Mouse (Mus musculus): ENCODE data around the gene Foxp4. TPM values are rescaled to one million over a fixed set of nuclear protein-coding genes. Genes with fewer than 3 reads are reported as not detected.

Foxp4 gene
- total and polyA plus RNA-seq, 3 experiments, result 0.93 to 54.1 (median 21.6) TPM

- DNase-seq (ENCODE audit: low spot score) (no peak), ATAC-seq (ENCODE audit: extremely low read depth, insufficient number of reproducible peaks, low FRiP score, poor library complexity, severe bottlenecking) (no peak)
- no peaks in the 10 kb centered on the region for H3K4me1 ChIP-seq (ENCODE audit: insufficient read depth, low read depth, low read length)
- H3K36me3 ChIP-seq (replicated peaks), result no peaks in the 10 kb centered on the region
- H3K4me3 ChIP-seq (ENCODE audit: low read depth, low read length), result no peak overlapping the region
- H3K9me3 ChIP-seq (replicated peaks), result peaks cover 23% of the 10 kb centered on the region
- H3K27me3 ChIP-seq (ENCODE audit: insufficient read depth, low read length), result no peaks in the 10 kb centered on the region
- TF ChIP-seq GATA1 (IDR thresholded peaks at IDR 0.05; ENCODE audit: borderline replicate concordance, low read length), result no peak
- TF ChIP-seq POLR2AphosphoS5 (IDR thresholded peaks at IDR 0.05; ENCODE audit: insufficient replicate concordance, low read depth, low read length), result no peak
Observed at GRCm38 (mm10) chr17:47955054-47955741, 30.8 kb upstream of the Foxp4 start.

- DNase-seq (ENCODE audit: low spot score) (no peak), ATAC-seq (ENCODE audit: extremely low read depth, insufficient number of reproducible peaks, low FRiP score, poor library complexity, severe bottlenecking) (no peak)
- TF ChIP-seq GATA2 (IDR thresholded peaks at IDR 0.05; ENCODE audit: borderline replicate concordance, low read depth, low read length) (no peak), GATA1 (IDR thresholded peaks at IDR 0.05; ENCODE audit: borderline replicate concordance, low read length) (no peak), POLR2AphosphoS5 (IDR thresholded peaks at IDR 0.05; ENCODE audit: insufficient replicate concordance, low read depth, low read length) (no peak), CTCF (IDR thresholded peaks at IDR 0.05; ENCODE audit: low read depth, low read length) (no peak), TAL1 (conservative IDR thresholded peaks at IDR 0.05; ENCODE audit: low read depth, low read length) (no peak)
- Histone ChIP-seq H3K27me3 (ENCODE audit: insufficient read depth, low read length) (no peaks in the 10 kb centered on the region), H3K4me1 (ENCODE audit: insufficient read depth, low read depth, low read length) (no peaks in the 10 kb centered on the region), H3K4me3 (ENCODE audit: low read depth, low read length) (no peak overlapping the region), H3K9me3 (replicated peaks) (peaks cover 23% of the 10 kb centered on the region), H3K36me3 (replicated peaks) (no peaks in the 10 kb centered on the region)
Observed at GRCm38 (mm10) chr17:47953231-47953630, 28.8 kb upstream of the Foxp4 start.

- Histone ChIP-seq H3K4me3 (ENCODE audit: low read depth, low read length) (no peak overlapping the region), H3K36me3 (replicated peaks) (no peaks in the 10 kb centered on the region), H3K9me3 (replicated peaks) (peaks cover 23% of the 10 kb centered on the region), H3K27me3 (ENCODE audit: insufficient read depth, low read length) (no peaks in the 10 kb centered on the region), H3K4me1 (ENCODE audit: insufficient read depth, low read depth, low read length) (no peaks in the 10 kb centered on the region)
- TF ChIP-seq POLR2AphosphoS5 (IDR thresholded peaks at IDR 0.05; ENCODE audit: insufficient replicate concordance, low read depth, low read length) (no peak), CTCF (IDR thresholded peaks at IDR 0.05; ENCODE audit: low read depth, low read length) (no peak), GATA2 (IDR thresholded peaks at IDR 0.05; ENCODE audit: borderline replicate concordance, low read depth, low read length) (no peak), GATA1 (IDR thresholded peaks at IDR 0.05; ENCODE audit: borderline replicate concordance, low read length) (no peak), TAL1 (conservative IDR thresholded peaks at IDR 0.05; ENCODE audit: low read depth, low read length) (no peak)
- no peak for ATAC-seq (ENCODE audit: extremely low read depth, insufficient number of reproducible peaks, low FRiP score, poor library complexity, severe bottlenecking)
- no peak for DNase-seq (ENCODE audit: low spot score)
Observed at GRCm38 (mm10) chr17:47952368-47953081, 28.1 kb upstream of the Foxp4 start.

- Histone ChIP-seq H3K36me3 (replicated peaks) (no peaks in the 10 kb centered on the region), H3K4me1 (ENCODE audit: insufficient read depth, low read depth, low read length) (no peaks in the 10 kb centered on the region), H3K9me3 (replicated peaks) (peaks cover 27% of the 10 kb centered on the region), H3K4me3 (ENCODE audit: low read depth, low read length) (no peak overlapping the region), H3K27me3 (ENCODE audit: insufficient read depth, low read length) (peaks cover 3% of the 10 kb centered on the region; the same call in 1 of the 2 replicates)
- TF ChIP-seq CTCF (IDR thresholded peaks at IDR 0.05; ENCODE audit: low read depth, low read length), result no peak
- no peak for TF ChIP-seq TAL1 (conservative IDR thresholded peaks at IDR 0.05; ENCODE audit: low read depth, low read length)
- TF ChIP-seq GATA2 (IDR thresholded peaks at IDR 0.05; ENCODE audit: borderline replicate concordance, low read depth, low read length), result no peak
- no peak for TF ChIP-seq GATA1 (IDR thresholded peaks at IDR 0.05; ENCODE audit: borderline replicate concordance, low read length)
- DNase-seq (ENCODE audit: low spot score) (no peak), ATAC-seq (ENCODE audit: extremely low read depth, insufficient number of reproducible peaks, low FRiP score, poor library complexity, severe bottlenecking) (no peak)
Observed at GRCm38 (mm10) chr17:47951452-47951851, 27.0 kb upstream of the Foxp4 start.

GRCm38 (mm10) chr17:47950831-47951230 is 26.4 kb upstream of the Foxp4 start:
- peaks cover 27% of the 10 kb centered on the region for H3K9me3 ChIP-seq (replicated peaks)
- TF ChIP-seq TAL1 (conservative IDR thresholded peaks at IDR 0.05; ENCODE audit: low read depth, low read length) (no peak), GATA2 (IDR thresholded peaks at IDR 0.05; ENCODE audit: borderline replicate concordance, low read depth, low read length) (no peak), GATA1 (IDR thresholded peaks at IDR 0.05; ENCODE audit: borderline replicate concordance, low read length) (no peak), POLR2AphosphoS5 (IDR thresholded peaks at IDR 0.05; ENCODE audit: insufficient replicate concordance, low read depth, low read length) (no peak), CTCF (IDR thresholded peaks at IDR 0.05; ENCODE audit: low read depth, low read length) (no peak)
- ATAC-seq (ENCODE audit: extremely low read depth, insufficient number of reproducible peaks, low FRiP score, poor library complexity, severe bottlenecking), result no peak
- no peak overlapping the region for H3K4me3 ChIP-seq (ENCODE audit: low read depth, low read length)
- DNase-seq (ENCODE audit: low spot score), result no peak
- H3K36me3 ChIP-seq (replicated peaks), result no peaks in the 10 kb centered on the region
- H3K27me3 ChIP-seq (ENCODE audit: insufficient read depth, low read length), result peaks cover 3% of the 10 kb centered on the region; the same call in 1 of the 2 replicates
- H3K4me1 ChIP-seq (ENCODE audit: insufficient read depth, low read depth, low read length), result no peaks in the 10 kb centered on the region

GRCm38 (mm10) chr17:47949441-47949840 is 25.0 kb upstream of the Foxp4 start:
- H3K36me3 ChIP-seq (replicated peaks), result no peaks in the 10 kb centered on the region
- H3K4me3 ChIP-seq (ENCODE audit: low read depth, low read length), result no peak overlapping the region
- TF ChIP-seq GATA2 (IDR thresholded peaks at IDR 0.05; ENCODE audit: borderline replicate concordance, low read depth, low read length) (no peak), TAL1 (conservative IDR thresholded peaks at IDR 0.05; ENCODE audit: low read depth, low read length) (no peak), POLR2AphosphoS5 (IDR thresholded peaks at IDR 0.05; ENCODE audit: insufficient replicate concordance, low read depth, low read length) (no peak), GATA1 (IDR thresholded peaks at IDR 0.05; ENCODE audit: borderline replicate concordance, low read length) (no peak), CTCF (IDR thresholded peaks at IDR 0.05; ENCODE audit: low read depth, low read length) (no peak)
- no peak for ATAC-seq (ENCODE audit: extremely low read depth, insufficient number of reproducible peaks, low FRiP score, poor library complexity, severe bottlenecking)
- peaks cover 3% of the 10 kb centered on the region; the same call in 1 of the 2 replicates for H3K27me3 ChIP-seq (ENCODE audit: insufficient read depth, low read length)
- no peaks in the 10 kb centered on the region for H3K4me1 ChIP-seq (ENCODE audit: insufficient read depth, low read depth, low read length)
- no peak for DNase-seq (ENCODE audit: low spot score)
- peaks cover 21% of the 10 kb centered on the region for H3K9me3 ChIP-seq (replicated peaks)
